Mouse (Mus musculus) limb, embryonic 13.5 days (tissue): Measurements from ENCODE around the gene Ppp1r16b. TPM values are rescaled to one million over a fixed set of nuclear protein-coding genes. Genes with fewer than 3 reads are reported as not detected.

Experiments
- ATAC-seq: fragments of 200-750 bp; cut with Nextera tagmentation; 2 replicates; pipeline ENCODE4 v1.8.0; 2017; ENCODE audit warnings: low read depth, moderate number of reproducible peaks, moderate TSS enrichment; ENCODE audit not compliant: low FRiP score
- H3K27ac ChIP-seq: fragments of 300-500 bp; sonication (generic); 2 replicates; pipeline ENCODE4 v1.5.1; 2015; ENCODE audit warnings: inconsistent platforms, mild to moderate bottlenecking, moderate library complexity
- H3K27me3 ChIP-seq: fragments of 300-500 bp; sonication (generic); 2 replicates; pipeline ENCODE4 v1.6.1; 2015; ENCODE audit warnings: mild to moderate bottlenecking, inconsistent platforms
- H3K36me3 ChIP-seq: fragments of 300-500 bp; sonication (generic); 2 replicates; pipeline ENCODE4 v1.6.1; 2015; ENCODE audit warnings: inconsistent platforms, mild to moderate bottlenecking, moderate library complexity
- H3K4me1 ChIP-seq: fragments of 300-500 bp; sonication (generic); 2 replicates; pipeline ENCODE4 v1.6.1; 2015; ENCODE audit warnings: inconsistent platforms
- H3K4me2 ChIP-seq: fragments of 300-500 bp; sonication (generic); replicated peaks from 2 replicates; pipeline ENCODE4 v1.6.1; 2015; ENCODE audit warnings: inconsistent platforms, mild to moderate bottlenecking, moderate library complexity
- H3K4me3 ChIP-seq: fragments of 300-500 bp; sonication (generic); 2 replicates; pipeline ENCODE4 v1.5.1; 2015; ENCODE audit warnings: moderate library complexity, mild to moderate bottlenecking, inconsistent platforms
- H3K9ac ChIP-seq: fragments of 300-500 bp; sonication (generic); 2 replicates; pipeline ENCODE4 v1.6.1; 2015; ENCODE audit warnings: mild to moderate bottlenecking, inconsistent platforms
- H3K9me3 ChIP-seq: fragments of 300-500 bp; sonication (generic); 2 replicates; pipeline ENCODE4 v1.6.1; 2016; ENCODE audit warnings: inconsistent platforms
- WGBS: fragments of 180-500 bp; shearing (Covaris S2); methylation state at CpG from one replicate; pipeline ENCODE4 v1.1.7; 2015; 5-methylcytosine and 5-hydroxymethylcytosine counted together
- polyA plus RNA-seq: library from polyadenylated mRNA; unstranded; fragments of >200 nt; fragmentation: Nextera tagmentation; extraction: Ambion mirVana; gene quantifications from 2 replicates; pipeline ENCODE4 v1.2.1, GENCODE M21; 2015

The Ppp1r16b gene
- polyA plus RNA-seq, 1 experiment from 2014 or later: 3.5 TPM

DNA sequence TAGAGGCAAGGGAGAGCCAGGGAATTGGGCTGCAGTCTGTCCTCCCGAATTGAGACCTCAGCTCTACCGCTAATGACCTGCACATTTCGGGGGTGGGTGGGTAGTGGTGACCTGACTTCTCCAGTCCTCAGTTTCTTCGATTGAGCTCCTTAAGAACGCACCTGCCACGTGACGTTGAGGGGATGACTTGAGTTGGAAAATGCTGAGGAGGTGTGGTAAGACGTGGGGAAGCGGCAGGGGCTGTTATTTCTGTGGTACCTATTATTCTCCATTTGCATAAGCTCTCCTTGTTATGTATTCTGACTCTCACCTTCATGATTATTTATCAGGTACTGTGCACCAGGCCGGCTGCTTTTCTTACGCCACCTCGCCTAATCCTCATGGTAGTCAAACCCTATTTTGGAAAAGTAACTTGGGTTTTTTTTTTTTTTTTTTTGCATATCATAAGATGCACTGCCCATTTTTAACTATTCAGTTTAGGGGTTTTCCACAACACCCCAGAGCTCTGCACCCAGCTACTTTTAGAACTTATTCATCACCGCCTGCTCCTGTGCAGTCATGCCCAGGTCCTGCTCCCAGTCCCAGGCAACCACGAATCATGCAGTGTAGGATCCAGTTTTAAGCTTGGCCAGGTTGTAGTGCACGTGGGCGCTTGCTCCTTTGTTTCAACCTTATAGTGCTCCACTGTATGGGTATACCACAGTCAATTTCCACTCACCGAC is 35.5 kb downstream of the Ppp1r16b start:
- no peaks in the 10 kb centered on the region for H3K9me3 ChIP-seq
- no peaks in the 10 kb centered on the region for H3K4me1 ChIP-seq
- H3K27me3 ChIP-seq: no peaks in the 10 kb centered on the region
- no peaks in the 10 kb centered on the region for H3K36me3 ChIP-seq
- no peak for ATAC-seq
- H3K4me3 ChIP-seq: no peak overlapping the region
- no peak overlapping the region for H3K9ac ChIP-seq
- H3K27ac ChIP-seq: no peak overlapping the region
- H3K4me2 ChIP-seq: no peak overlapping the region
- 85% methylated on average over 17 of the region's 17 CpGs for WGBS

DNA sequence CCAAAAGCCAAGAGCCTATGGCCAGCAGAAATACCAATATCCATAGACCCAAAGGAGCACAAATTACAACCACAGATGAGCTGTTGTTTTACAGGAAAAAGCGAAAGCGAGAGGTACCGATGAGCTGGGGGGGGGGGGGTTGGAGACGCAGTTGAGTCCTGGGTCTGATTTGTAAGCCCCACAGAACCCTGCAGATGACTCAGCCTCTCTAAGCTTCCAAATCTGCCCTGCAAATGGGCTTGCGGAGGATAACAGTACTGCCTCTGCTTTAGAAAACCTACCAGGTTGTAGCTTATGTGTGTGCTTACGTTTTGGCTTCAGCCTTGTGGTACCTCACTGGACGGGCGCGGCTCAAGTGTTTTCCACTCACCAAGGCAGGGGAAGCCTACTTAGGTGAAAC is 36.3 kb downstream of the Ppp1r16b start:
- H3K9me3 ChIP-seq: no peaks in the 10 kb centered on the region
- H3K27ac ChIP-seq: no peak overlapping the region
- no peaks in the 10 kb centered on the region for H3K36me3 ChIP-seq
- 89% methylated on average over 9 of the region's 9 CpGs for WGBS
- H3K9ac ChIP-seq: no peak overlapping the region
- ATAC-seq: no peak
- no peak overlapping the region for H3K4me3 ChIP-seq
- no peak overlapping the region for H3K4me2 ChIP-seq
- no peaks in the 10 kb centered on the region for H3K4me1 ChIP-seq
- no peaks in the 10 kb centered on the region for H3K27me3 ChIP-seq

DNA sequence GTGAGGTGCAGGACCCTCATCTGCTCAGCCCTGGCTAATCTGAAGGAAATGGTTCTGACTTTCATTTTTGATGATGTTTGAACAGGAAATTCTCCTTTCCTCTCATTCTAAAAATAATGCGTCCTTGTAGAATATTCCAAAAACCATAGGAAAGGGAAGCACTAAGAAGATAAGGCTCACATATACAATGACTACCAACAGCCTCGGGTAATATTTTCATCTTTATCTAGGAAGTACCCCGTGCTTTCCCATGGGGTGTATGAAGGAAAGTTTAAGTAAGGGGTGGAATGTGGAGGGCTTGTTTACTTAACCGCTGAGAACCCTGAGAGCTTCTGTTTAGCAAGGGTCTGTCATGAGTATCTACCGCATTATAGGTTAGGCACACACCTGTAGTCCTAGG is 37.0 kb downstream of the Ppp1r16b start:
- WGBS: 83% methylated on average over 5 of the region's 5 CpGs
- no peaks in the 10 kb centered on the region for H3K36me3 ChIP-seq
- no peak overlapping the region for H3K27ac ChIP-seq
- no peak overlapping the region for H3K4me2 ChIP-seq
- H3K9me3 ChIP-seq: no peaks in the 10 kb centered on the region
- no peaks in the 10 kb centered on the region for H3K27me3 ChIP-seq
- H3K4me1 ChIP-seq: no peaks in the 10 kb centered on the region
- H3K4me3 ChIP-seq: no peak overlapping the region
- no peak overlapping the region for H3K9ac ChIP-seq
- no peak for ATAC-seq

DNA sequence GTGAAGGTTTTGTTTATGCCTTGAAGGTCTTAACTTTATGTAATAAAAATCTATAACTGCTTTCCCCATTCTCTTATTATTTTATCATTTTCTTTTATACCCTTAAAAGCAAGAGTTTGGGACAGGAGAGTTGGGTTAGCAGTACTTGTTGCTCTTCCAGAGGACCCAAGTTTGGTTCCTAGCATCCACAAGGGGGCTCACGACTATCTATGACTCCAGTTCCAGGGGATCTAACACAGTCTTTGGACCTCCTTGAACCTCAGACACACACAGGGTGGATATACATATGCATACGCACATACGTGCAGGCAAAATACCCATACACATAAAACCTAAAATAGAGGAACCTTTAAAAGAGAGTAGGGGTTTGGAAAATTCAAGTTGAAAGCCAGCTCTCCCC is 39.5 kb downstream of the Ppp1r16b start:
- 69% methylated on average over 3 of the region's 3 CpGs for WGBS
- Histone ChIP-seq H3K27me3 (peaks cover 2% of the 10 kb centered on the region; the same call in 1 of the 2 replicates), H3K9ac (no peak overlapping the region), H3K4me1 (no peaks in the 10 kb centered on the region), H3K4me3 (no peak overlapping the region), H3K27ac (no peak overlapping the region), H3K9me3 (no peaks in the 10 kb centered on the region), H3K4me2 (no peak overlapping the region), H3K36me3 (no peaks in the 10 kb centered on the region)
- no peak for ATAC-seq

DNA sequence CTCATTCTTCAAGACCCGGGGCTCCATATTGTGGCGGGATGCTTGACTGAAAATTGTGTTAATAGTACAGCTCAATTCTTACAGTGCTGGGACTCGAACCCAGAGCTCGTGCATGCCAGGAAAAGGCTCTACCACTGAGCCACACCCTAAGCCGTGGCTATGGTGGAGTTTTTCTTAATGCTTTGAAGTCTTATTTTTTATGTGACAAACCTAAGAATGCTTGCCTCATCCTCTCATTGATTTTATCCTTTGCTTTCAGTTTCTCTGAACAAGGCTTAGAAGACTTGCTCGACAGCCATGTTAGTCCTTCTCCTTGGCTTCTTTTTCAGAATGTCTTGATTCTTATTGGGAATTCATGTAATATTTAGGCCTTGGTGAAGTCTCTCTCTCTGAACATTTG is 40.3 kb downstream of the Ppp1r16b start:
- H3K36me3 ChIP-seq: no peaks in the 10 kb centered on the region
- no peak overlapping the region for H3K27ac ChIP-seq
- no peak for ATAC-seq
- WGBS: 84% methylated on average over 6 of the region's 6 CpGs
- H3K9ac ChIP-seq: no peak overlapping the region
- no peaks in the 10 kb centered on the region for H3K9me3 ChIP-seq
- no peak overlapping the region for H3K4me2 ChIP-seq
- no peak overlapping the region for H3K4me3 ChIP-seq
- H3K4me1 ChIP-seq: no peaks in the 10 kb centered on the region
- H3K27me3 ChIP-seq: peaks cover 2% of the 10 kb centered on the region; the same call in 1 of the 2 replicates

DNA sequence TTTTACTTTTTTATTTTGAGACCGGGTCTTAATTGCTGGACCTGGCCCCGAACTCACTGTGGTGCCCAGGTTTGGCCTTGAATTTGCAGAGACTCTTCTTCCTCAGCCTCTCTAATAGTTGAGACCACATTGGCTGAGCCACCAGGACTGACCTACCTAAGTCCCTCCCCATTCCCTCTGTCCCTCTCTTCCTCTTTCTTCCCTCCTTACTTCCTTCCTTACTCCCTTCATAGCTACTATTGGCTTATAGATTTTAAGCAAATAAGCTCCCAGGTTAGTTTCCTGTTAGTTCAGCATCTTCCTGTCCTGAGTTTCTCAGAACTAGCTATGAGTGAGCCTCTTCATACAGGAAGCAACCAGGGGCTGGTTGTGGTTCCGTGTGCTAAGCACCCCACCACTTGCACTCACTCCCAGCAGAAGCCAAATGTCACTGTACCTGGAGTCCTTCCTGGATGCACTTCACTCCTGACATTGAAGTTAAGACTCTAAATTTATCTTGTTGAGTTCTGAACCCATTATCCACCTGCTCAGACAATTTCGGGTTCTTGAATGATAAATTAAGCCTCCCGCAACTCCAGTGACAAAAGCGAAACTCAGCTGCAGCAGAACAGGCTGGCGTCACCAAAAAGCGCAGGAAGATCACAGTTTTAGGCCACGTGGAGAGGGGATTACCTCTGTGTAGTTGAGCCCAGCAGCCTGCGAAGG is 41.7 kb downstream of the Ppp1r16b start:
- Histone ChIP-seq H3K27me3 (peaks cover 2% of the 10 kb centered on the region; the same call in 1 of the 2 replicates), H3K9ac (no peak overlapping the region), H3K36me3 (no peaks in the 10 kb centered on the region), H3K4me3 (no peak overlapping the region), H3K4me1 (peaks cover 10% of the 10 kb centered on the region), H3K4me2 (no peak overlapping the region), H3K9me3 (no peaks in the 10 kb centered on the region), H3K27ac (no peak overlapping the region)
- ATAC-seq: no peak
- 85% methylated on average over 10 of the region's 10 CpGs for WGBS

DNA sequence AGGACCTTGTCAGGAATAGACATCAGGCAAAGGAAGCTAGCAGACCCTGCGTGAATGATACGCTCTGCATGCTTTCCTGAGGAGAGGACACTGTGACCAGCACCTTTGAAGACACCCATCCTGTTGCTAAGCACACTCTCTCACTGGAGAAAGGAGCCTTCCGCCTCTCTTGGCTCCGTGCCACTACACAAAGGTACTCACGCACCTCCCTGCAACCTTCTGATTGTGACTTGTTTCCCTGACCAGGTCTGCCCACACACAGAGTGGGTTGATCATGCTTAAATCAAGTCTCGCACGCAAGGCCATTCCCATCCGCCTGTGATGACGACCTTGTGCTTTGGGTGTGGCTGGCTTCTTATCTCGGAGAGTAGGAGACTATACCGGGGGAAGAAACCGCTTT is 42.9 kb downstream of the Ppp1r16b start:
- Histone ChIP-seq H3K9ac (no peak overlapping the region), H3K4me2 (no peak overlapping the region), H3K27me3 (peaks cover 2% of the 10 kb centered on the region; the same call in 1 of the 2 replicates), H3K4me3 (no peak overlapping the region), H3K36me3 (no peaks in the 10 kb centered on the region), H3K9me3 (no peaks in the 10 kb centered on the region), H3K4me1 (peaks cover 17% of the 10 kb centered on the region), H3K27ac (no peak overlapping the region)
- no peak for ATAC-seq
- 93% methylated on average over 12 of the region's 12 CpGs for WGBS

DNA sequence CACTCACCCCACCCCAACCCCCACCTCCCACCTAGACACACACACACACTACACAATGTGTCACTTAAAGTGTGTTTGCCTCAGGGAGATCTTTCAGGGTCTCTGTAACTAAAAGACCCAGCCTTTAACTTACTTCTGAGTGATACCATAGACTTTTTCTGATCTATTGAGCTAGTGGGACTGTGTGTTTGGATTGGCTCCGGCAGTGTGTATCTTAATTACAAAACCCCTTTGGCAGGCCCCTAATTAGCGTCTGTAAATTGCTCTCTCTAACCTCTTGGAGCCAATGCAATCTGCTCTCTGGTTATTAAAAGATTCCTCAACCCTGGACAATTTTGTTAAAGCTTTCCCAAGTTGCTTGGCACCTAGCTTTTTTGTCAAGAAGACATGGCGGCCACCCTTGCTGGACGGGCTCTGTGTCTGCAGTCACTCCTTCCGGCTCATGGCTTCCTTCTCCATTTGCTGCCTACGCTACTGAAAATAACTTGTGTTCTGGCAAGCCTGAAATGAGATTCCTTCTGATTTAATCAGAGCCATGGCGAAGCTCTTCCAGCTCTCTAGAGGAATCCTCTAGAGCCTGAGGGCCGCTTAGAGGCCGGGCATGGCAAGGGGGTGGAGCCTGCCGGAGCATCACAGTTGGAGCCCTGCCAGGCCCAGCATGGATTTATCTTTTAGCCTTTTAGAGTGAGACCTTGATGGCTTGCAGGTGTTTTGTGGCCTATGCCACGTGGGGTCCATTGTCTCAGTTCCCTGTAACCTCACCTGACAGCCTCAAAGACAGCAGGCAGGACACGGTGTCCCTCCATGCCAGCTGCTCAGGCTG is 46.9 kb downstream of the Ppp1r16b start:
- Histone ChIP-seq H3K36me3 (no peaks in the 10 kb centered on the region), H3K27me3 (peaks cover 2% of the 10 kb centered on the region; the same call in 1 of the 2 replicates), H3K27ac (no peak overlapping the region), H3K4me1 (peaks cover 17% of the 10 kb centered on the region), H3K4me3 (no peak overlapping the region), H3K9me3 (no peaks in the 10 kb centered on the region), H3K9ac (no peak overlapping the region), H3K4me2 (no peak overlapping the region)
- 47% methylated on average over 12 of the region's 12 CpGs for WGBS
- no peak for ATAC-seq

DNA sequence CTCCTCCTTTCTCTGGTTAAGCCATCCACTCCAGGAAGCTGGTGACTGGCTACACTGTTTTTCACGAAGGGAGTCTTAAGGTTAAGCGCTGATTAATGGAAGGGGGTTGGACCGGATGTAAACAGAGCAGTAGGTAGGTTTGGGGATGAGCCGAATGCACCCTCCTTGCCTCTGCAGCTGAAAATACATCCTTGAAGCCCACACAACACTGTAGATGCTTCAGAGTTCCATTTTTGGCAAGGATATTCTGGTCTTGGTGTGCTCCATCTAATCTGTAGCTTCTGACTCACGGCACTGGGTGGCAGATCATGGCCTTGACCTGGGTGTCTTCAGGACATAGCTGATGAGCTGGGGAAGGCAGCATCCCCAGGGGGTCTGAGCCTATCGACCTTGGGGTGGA is 49.6 kb downstream of the Ppp1r16b start:
- Histone ChIP-seq H3K4me2 (no peak overlapping the region), H3K4me3 (no peak overlapping the region), H3K27ac (no peak overlapping the region), H3K27me3 (no peaks in the 10 kb centered on the region), H3K4me1 (peaks cover 17% of the 10 kb centered on the region), H3K9ac (no peak overlapping the region), H3K9me3 (no peaks in the 10 kb centered on the region), H3K36me3 (no peaks in the 10 kb centered on the region)
- WGBS: 86% methylated on average over 6 of the region's 6 CpGs
- ATAC-seq: no peak

DNA sequence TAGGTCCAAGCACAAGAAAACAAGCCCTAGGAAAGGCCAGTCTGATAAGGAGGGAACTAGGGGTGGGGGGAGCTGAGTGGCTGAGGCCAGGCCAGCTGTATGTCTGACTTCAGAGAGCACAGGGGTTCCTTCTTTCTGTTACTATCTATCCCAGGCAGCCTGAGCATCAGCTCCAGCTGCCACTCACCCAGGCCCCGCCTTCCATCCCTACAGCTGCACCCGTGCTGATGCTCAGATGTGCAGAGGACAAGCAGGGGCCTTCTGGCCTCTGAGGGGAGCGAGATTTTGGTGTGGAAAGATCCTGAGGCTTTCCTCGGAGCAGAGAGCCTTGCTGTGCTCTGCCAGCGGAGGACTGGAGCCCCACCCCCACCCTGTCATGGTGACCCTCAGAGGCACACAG is 50.9 kb downstream of the Ppp1r16b start:
- 22% methylated on average over 5 of the region's 5 CpGs for WGBS

DNA sequence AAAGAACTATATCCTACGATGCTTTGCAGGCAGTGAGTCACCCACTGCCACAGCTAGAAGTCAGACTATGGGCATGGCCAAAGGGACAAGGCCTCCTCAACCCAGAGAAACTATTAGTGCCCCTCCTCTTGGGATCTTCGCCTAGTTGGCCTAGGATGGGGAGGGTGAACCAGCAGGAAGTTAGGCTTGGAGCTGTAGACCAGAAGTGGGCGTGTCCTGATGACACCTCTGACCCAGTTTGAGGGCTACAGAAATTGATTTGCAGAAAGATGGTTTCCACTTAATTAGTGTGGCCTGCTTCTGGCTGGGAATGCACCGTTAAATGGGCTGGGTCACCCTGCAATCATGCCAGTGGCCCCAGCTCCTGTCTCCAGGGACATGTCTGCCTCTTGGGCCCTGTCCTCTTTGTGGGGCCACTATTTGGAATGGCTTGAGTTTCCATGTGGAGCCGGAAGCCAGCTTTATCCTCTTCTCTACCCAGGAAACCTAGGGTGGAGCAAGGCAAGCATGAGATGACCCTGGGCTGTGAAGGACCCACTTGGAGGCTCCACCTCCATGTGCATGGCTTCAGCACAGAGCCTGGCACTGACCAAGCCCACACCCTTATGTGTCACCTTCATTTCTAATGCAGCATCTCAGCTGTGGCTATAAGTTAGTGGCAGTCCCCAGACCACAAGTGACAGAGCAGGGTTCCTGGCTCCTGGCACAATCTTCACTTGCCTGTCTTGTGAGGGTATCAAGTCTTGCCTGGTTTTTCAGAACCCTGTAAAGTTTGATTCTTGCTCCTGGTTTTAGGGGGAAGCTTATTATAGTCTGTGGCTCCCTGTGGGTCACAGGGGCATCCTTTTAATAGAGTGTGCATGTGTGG is 52.6 kb downstream of the Ppp1r16b start:
- Histone ChIP-seq H3K4me3 (no peak overlapping the region), H3K9ac (no peak overlapping the region), H3K27ac (no peak overlapping the region), H3K9me3 (no peaks in the 10 kb centered on the region), H3K4me2 (no peak overlapping the region), H3K27me3 (no peaks in the 10 kb centered on the region), H3K4me1 (no peaks in the 10 kb centered on the region), H3K36me3 (no peaks in the 10 kb centered on the region)
- WGBS: 64% methylated on average over 5 of the region's 5 CpGs
- no peak for ATAC-seq

More for the DNA sequence above, 50.9 kb downstream of the Ppp1r16b start:
- no peak overlapping the region for H3K27ac ChIP-seq
- H3K36me3 ChIP-seq: no peaks in the 10 kb centered on the region
- no peak for ATAC-seq
- no peaks in the 10 kb centered on the region for H3K27me3 ChIP-seq
- H3K4me2 ChIP-seq: no peak overlapping the region
- no peaks in the 10 kb centered on the region for H3K9me3 ChIP-seq
- peaks cover 15% of the 10 kb centered on the region for H3K4me1 ChIP-seq
- H3K9ac ChIP-seq: no peak overlapping the region
- H3K4me3 ChIP-seq: no peak overlapping the region
